Mouse (Mus musculus): ENCODE results near the gene Cetn4.

- TF ChIP-seq CTCF (IDR thresholded peaks at IDR 0.05; ENCODE audit: borderline replicate concordance, extremely low read depth, insufficient read depth, insufficient read length) (no peak), POLR2A (IDR thresholded peaks at IDR 0.05; ENCODE audit: borderline replicate concordance, extremely low read depth, insufficient read depth, insufficient read length, poor library complexity, severe bottlenecking) (no peak)
These were observed 13.0 kb upstream of the Cetn4 start for GRCm38 (mm10) chr3:37325317-37326112.
